Mouse (Mus musculus): ENCODE measurements around the gene Olfr310. TPM values are rescaled to one million over a fixed set of nuclear protein-coding genes. Genes with fewer than 3 reads are reported as not detected.

Olfr310 gene
- not detected for polyA plus RNA-seq (2017; shearing (Covaris generic))

DNA sequence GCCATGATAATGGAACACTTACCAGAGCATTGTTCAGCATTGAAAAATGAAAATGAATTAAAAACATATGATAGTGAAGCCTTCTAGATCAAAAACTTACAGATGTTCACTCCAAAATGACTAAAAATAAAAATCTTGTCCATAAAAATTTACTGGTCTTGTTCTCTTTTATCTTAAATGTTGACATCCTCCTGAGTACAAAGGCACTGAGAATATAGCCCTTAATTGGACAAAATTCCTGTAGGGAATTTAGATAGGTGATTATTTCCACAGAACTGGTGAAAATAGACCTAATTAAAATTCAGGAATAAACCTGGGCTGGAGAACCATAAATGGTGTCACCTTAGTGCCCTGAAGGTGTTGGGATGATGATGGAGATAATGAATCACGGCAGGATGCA, at the start of gene Olfr310:
Gene Olfr310 (minus strand): TSS at position 101 of the 400 bp plus-strand sequence.
- ATAC-seq = no peak

DNA sequence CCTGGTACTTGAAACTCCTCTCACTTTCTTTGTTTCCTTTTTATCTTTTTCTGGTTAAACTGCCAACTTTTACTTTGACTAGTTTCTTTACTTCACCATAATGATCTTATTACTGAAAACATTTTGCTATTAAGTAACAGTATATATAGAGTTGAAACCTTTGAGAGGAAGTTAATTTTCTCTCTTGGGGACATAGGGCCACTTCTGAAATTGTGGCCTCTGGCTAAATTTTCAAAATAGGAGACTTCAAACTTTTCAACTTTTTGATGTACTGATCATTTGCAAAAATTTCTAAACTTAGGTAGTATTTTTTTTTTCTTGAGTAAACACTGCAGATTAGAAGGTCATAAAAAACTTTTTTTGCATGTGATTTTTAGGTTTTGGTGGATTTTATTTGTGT, 48.6 kb upstream of the Olfr310 start, which contains the start of gene Olfr308:
Gene Olfr308 (minus strand): TSS at position 101 of the 400 bp plus-strand sequence.
- no peak for ATAC-seq

DNA sequence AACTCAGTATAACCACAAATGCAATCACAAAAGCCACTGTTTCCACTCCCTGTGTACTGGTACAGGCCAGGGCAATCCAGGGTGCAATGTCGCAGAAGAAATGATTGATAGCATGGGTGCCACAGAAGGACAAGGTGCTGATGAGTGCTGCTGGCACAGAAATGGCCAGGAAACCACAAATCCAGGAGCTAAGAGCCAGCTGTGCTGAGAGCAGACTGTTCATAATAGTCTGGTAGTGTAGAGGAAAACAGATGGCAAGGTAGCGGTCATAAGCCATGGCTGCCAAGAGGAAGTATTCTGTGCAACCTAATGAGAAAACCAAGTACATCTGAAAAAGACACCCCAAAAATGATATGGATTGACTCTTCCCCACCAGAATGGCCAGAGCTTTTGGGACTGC, 44.4 kb upstream of the Olfr310 start:
- no peak for ATAC-seq

DNA sequence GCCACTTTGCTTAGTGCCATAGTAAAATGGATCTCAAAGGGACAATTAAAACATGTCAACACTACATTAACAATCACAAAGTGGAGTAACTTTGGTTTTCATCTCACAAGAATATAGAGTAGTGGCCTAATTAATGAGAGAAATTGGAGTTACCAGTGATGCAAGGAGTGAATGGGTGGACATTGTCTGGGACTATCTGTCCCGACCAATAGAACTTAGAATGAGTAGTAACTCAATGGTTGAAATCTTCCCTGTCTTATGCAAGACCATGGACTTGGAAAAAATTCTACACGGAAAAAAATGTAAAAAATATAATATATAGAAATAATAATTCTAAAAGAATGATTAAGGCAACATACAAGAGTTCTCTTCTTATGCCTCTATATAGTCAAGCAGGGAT, 36.6 kb upstream of the Olfr310 start, which contains the start of gene Olfr309:
Gene Olfr309 (minus strand): TSS at position 101 of the 400 bp plus-strand sequence.
- no peak for ATAC-seq

DNA sequence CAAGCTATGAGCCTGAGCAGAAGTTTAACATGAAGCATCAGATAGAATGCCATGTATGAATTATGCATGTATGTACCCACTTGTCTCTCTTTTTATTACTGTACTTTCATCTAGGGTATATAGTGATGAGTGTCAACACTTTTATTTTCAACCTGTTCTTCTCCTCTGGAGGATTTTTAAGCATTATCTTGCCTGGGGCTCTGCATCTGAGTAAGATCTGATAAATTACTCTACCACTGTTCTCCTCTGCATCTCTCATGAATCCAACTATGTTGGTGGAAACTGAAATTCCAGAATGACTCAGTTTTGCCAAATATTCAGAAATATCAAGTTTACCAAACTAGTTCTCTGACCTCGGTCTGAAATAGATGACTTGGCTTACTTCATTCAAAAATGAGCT, 30.8 kb downstream of the Olfr310 start, which contains the start of gene Vmn2r76:
Gene Vmn2r76 (minus strand): TSS at position 101 of the 400 bp plus-strand sequence.
- ATAC-seq = no peak

Other genes with a start within 250 kb of the Olfr310 start
- gene Vmn2r75, start 105.4 kb downstream of the Olfr310 start, polyA plus RNA-seq (2017; shearing (Covaris generic)) = not detected
- under 1 TPM in 1 of 3 experiments, not detected in 2; 0.04 TPM for gene Vmn2r76, start 30.9 kb downstream of the Olfr310 start, polyA plus RNA-seq (2017; shearing (Covaris generic))
- not detected for gene Olfr309, start 36.5 kb upstream of the Olfr310 start, polyA plus RNA-seq (2017; shearing (Covaris generic))
- gene Olfr308, start 48.5 kb upstream of the Olfr310 start, polyA plus RNA-seq (2017; shearing (Covaris generic)) = not detected
- gene Olfr307, start 60.4 kb upstream of the Olfr310 start, polyA plus RNA-seq (2017; shearing (Covaris generic)) = under 1 TPM in 1 of 3 experiments, not detected in 2; 0.07 TPM
- not detected for gene Olfr305, start 89.8 kb upstream of the Olfr310 start, polyA plus RNA-seq (2017; shearing (Covaris generic))
- gene Olfr304, start 109.5 kb upstream of the Olfr310 start, polyA plus RNA-seq (2017; shearing (Covaris generic)) = not detected
- gene Olfr303, start 120.6 kb upstream of the Olfr310 start, polyA plus RNA-seq (2017; shearing (Covaris generic)) = not detected
- not detected for gene Olfr301, start 126.7 kb upstream of the Olfr310 start, polyA plus RNA-seq (2017; shearing (Covaris generic))
- not detected for gene Olfr299, start 182.7 kb upstream of the Olfr310 start, polyA plus RNA-seq (2017; shearing (Covaris generic))
- gene Olfr298, start 215.3 kb upstream of the Olfr310 start, polyA plus RNA-seq (2017; shearing (Covaris generic)) = not detected
- not detected for gene Olfr297, start 242.8 kb upstream of the Olfr310 start, polyA plus RNA-seq (2017; shearing (Covaris generic))

Data from inflammation-experienced regulatory T-cells, adult 6 months (primary cell).